Mouse (Mus musculus) G1E-ER4 (cell line): ENCODE results near the gene Cdkl3. TPM values are rescaled to one million over a fixed set of nuclear protein-coding genes. Genes with fewer than 3 reads are reported as not detected.

Experiments used
- GATA1 ChIP-seq: IDR thresholded peaks from one replicate; pipeline ENCODE4 v1.8.0; 2012; ENCODE audit warnings: low read length, inconsistent platforms
- polyA plus RNA-seq: library from polyadenylated mRNA; stranded (reverse); fragments of >175 nt; gene quantifications from 2 replicates; pipeline ENCODE4 v1.2.3, GENCODE M21; 2012

Gene Cdkl3
- polyA plus RNA-seq, 1 experiment, result 1.5 TPM

DNA sequence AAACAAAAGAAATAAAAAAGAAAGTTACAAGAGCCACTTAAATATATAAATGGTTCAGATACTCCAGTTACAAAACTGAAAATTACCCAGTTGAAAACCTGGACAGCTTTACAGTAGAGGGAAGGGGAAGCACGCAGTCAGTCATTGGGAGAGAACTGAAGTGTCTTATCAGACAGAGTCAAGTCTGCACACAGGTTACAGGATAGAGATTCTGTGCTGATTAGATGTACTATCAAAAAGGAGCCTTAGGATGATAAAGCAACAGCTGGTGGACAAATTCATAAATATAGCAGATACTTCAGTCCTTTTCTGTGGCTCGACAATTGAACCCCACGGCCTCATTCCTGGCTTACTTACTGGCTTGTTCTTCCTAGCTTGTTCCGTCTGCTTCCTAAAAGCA lies 56.3 kb downstream of the Cdkl3 start:
- TF ChIP-seq GATA1, result no peak

DNA sequence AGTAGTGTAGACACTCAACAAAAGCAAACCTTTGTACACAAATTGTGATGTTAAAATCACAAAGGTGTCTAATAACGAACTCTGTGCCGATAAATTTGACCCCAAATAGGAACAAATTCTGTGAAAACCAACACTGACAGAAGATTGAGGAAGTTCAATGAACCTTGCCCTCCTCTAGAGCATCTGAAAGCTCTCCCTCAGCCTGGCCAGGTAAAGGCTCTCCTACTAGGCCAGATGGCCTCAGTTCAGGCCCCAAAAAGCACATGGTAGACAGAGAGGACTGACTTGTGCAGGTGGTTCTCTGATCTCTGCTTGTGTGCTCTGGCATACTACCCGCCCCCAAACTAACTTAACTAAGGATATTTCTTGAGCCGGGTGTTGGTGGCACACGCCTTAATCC lies 58.4 kb downstream of the Cdkl3 start:
- TF ChIP-seq GATA1, result no peak

DNA sequence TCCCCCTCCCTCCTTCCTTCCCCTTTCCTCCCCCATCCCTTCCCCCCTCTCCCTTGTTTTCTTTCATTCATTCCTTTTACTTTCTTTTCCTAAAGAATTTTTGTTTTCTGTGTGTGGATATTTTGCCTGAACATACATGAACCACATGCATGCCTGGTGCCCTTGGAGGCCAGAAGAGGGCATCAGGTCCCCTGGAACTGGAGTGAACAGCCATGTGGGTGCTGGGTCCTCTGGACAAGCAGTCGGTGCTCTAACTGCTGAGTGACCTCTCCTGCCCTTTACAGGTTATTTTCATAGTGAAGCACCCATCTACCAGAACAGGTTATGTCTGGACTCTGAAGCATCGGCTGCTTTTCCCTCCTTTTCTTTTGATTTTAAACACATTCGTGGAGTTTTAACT lies 60.4 kb downstream of the Cdkl3 start:
- no peak for TF ChIP-seq GATA1

DNA sequence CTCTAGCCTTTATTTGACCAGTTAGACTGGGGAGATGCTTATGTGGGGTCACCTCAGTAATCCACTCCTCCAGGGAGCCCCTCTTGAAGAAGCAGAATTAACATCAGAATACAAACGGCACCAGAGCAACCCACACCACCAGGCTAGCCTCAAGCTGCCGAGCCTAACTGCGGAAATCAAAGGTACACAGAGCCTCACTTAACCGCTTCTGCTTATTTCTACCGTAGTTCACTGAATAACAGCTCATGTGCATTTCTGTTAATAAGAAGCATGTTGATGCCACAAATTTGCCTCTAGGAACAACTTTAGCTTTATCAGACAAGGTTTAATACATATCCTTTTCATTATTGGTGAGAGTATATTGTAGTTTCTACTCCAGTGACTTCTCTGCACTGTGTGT lies 61.8 kb downstream of the Cdkl3 start:
- TF ChIP-seq GATA1, result no peak

- no peak for TF ChIP-seq GATA1
Measured at GRCm38 (mm10) chr11:52071768-52072167, 67.7 kb downstream of the Cdkl3 start.

DNA sequence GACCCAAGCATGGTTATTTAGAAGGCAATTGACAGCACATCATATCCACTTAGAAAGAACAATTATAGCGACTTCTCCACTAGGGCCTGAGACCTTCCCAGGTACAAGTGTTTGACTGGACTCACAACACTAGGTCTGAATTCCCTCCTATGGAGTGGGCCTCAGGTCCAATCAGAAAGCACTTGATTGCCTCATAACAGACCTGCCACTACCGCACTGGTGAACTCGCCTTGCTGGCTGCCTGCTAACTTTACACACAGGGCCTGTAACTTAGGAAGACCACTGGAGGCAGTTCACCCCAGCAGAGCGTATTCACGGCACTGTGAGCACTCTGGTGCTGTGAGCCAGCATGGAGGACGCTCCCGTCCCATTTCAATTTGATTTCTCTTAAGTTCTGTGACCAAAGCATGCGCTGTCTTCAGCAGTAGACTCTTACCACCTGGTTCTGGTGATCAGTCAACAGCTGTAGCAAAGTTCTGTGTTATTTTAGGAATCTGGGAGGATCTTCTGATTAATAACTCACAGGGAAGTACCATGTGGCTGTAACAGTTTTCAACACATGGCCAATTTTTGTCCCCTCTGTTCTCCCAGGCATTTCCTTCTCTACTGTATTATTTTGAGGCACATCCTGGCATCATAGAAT lies 69.6 kb downstream of the Cdkl3 start:
- TF ChIP-seq GATA1, result no peak

DNA sequence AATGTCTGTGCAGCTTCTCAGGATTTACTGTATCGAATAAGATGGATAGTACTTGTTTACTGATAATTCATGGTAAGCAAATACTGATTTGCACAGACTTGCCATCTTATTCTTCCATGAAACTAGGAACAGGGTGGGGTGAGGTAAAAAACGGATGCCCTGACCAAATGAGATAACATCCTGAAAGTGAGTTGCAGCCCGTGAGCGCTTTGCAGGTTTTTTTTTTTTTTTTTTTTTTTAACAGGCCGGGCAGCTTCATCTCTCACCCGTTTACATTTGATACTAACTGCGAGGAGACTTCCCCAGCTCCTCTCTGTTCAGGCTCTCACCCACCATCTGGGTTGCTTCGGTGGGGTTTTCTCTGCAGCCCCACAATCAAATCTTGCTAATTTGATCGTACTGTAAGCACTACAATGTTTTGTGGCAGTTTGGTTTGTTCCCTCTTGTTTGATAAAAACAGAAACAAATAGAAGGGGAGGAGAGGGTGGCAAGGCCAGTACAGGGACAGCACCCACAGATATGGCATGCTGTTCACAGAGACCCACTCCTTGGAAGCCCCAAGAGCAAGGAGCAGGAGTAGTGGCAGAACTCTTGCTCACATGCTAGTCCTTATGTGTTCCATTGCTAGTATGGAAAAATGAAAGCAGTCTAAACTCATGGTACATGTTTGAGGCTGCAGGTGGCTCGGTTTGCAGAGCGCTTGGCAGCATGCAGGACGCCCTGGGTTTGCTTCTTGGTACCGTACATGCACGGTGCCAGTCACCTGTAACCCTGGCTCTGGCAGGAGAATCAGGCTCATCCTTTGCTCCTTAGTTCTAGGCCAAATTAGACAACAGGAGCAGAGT lies 70.8 kb downstream of the Cdkl3 start:
- peak; percentile 43 for TF ChIP-seq GATA1

GRCm38 (mm10) chr11:52075794-52076633 lies 72.0 kb downstream of the Cdkl3 start:
- TF ChIP-seq GATA1, result no peak

DNA sequence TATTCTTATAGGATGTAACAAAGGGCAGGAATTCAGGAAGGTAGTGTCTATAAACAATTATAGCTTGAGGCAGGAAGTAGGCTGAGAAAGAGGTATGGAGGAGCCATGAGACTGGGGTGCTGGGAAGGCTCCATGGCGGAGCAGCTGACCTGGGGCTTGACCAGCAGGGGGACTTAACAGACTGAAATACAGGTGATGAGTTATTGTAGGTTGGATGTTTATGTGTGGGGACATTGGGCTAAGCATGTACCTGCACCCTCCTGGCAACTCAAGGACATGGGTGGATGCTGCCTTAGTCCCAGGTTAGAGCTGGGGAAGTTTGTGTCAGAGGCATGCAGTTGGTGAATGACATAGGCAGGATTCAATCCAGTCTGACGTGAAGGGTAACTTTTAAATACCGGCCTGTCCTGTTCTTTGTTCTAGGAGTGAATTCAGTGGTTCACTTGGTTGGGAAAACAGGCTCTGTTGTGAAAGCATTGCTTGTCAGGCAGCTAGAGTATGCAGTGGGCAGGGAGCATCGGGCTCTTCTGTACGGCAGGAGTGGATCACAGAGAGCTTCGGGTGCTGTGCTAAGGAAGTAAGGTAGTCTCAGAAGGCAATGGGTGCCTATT lies 72.8 kb downstream of the Cdkl3 start:
- no peak for TF ChIP-seq GATA1

GRCm38 (mm10) chr11:52077939-52078338 lies 73.9 kb downstream of the Cdkl3 start:
- TF ChIP-seq GATA1, result no peak

DNA sequence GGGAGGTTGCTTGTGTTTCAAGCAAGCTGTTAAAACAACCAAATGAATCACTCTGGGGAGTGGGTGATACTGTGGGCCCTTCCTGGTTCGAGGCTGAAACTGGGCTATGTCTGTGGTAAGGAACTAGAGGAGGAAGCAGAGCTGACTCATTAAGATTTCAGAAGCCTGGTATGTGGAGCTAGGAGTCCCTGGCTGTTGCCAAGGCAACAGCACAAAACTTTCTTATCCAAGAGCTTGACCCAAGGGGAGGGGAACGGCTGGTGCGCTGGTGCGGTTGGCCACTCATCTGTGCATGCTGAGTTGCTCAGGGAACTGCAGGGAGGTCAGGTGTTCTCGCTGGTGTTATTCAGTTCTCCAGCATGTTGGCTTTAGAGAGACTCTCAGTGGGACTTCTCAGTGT lies 76.0 kb downstream of the Cdkl3 start:
- no peak for TF ChIP-seq GATA1

GRCm38 (mm10) chr11:52080656-52081055 lies 76.6 kb downstream of the Cdkl3 start:
- TF ChIP-seq GATA1, result no peak

- no peak for TF ChIP-seq GATA1
Measured at GRCm38 (mm10) chr11:52085857-52086203, 81.8 kb downstream of the Cdkl3 start.

DNA sequence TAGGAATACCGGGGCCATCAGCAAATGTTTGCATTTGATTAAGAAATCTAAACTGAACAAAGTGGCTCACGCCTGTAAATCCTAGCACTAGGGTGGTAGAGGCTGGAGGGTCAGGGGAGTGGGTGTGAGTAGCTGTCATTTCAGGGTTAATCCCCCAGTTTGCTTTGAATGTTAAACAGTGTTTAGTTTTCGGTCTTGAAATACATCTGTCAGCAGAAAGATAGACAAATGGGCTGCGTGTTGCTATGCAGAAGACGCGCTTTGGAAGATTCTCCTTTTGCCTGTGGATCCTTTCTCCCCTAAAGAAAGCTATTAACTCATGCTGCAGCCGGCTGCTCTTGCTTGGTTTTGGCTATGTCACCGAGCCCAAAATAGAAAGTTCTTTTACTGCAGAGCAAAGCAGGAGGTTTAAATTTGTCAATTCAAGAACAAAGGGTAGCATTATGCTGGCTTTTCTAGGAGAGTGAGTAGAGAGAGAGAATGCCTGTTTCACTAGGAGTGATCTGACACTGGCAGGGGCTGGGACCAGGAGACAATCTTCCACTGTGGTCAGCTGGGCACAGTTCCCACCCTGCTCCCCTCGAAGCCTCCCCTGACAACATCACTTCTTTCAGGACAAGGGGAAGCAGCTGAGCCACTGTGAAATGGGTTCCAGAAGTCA lies 82.3 kb downstream of the Cdkl3 start:
- no peak for TF ChIP-seq GATA1

GRCm38 (mm10) chr11:52089291-52089690 lies 85.3 kb downstream of the Cdkl3 start:
- TF ChIP-seq GATA1, result no peak
